Mouse (Mus musculus): Measurements from ENCODE around the gene Tmem242. TPM values are rescaled to one million over a fixed set of nuclear protein-coding genes. Genes with fewer than 3 reads are reported as not detected.

Tmem242 gene
- polyA plus RNA-seq, 1 experiment from 2014 or later: 141 TPM

GRCm38 (mm10) chr17:5429090-5429771 is 10.8 kb downstream of the Tmem242 start:
- no peak overlapping the region for H3K4me2 ChIP-seq (ENCODE audit: low read length)
- H3K27ac ChIP-seq (replicated peaks in 1 of 2; ENCODE audit: control insufficient read depth in 1 of 2, insufficient read depth in 1 of 2, low read depth in 2 of 2, low read length in 2 of 2): no peak overlapping the region
- ATAC-seq (ENCODE audit: insufficient number of reproducible peaks, insufficient read depth, low FRiP score, low read depth): 0 out of 2 replicates have a peak, but pooled peaks have one; percentile 37
- no peak overlapping the region for H3K9ac ChIP-seq (ENCODE audit: low read length)
- peaks cover 53% of the 10 kb centered on the region for H3K36me3 ChIP-seq (ENCODE audit: control insufficient read depth, insufficient read depth, low read length)
- H3K9me3 ChIP-seq (ENCODE audit: control insufficient read depth, low read length): no peaks in the 10 kb centered on the region
- H3K4me3 ChIP-seq (ENCODE audit: control insufficient read depth in 1 of 2, insufficient read depth in 1 of 2, low read depth in 1 of 2, low read length in 2 of 2): no peak overlapping the region
- 54% methylated on average over 10 of the region's 10 CpGs for WGBS
- H3K27me3 ChIP-seq (ENCODE audit: control insufficient read depth, insufficient read depth, low read length): no peaks in the 10 kb centered on the region
- peaks cover 6 to 13% of the 10 kb centered on the region in 2 experiments; a peak in 3 of 4 replicates for H3K4me1 ChIP-seq (ENCODE audit: control insufficient read depth in 2 of 2, insufficient read depth in 2 of 2, low read length in 2 of 2)

GRCm38 (mm10) chr17:5425204-5425603 is 14.9 kb downstream of the Tmem242 start:
- peaks cover 15% of the 10 kb centered on the region for H3K36me3 ChIP-seq (ENCODE audit: control insufficient read depth, insufficient read depth, low read length)
- 32% methylated on average over 3 of the region's 3 CpGs for WGBS
- ATAC-seq (ENCODE audit: insufficient number of reproducible peaks, insufficient read depth, low FRiP score, low read depth): no peak
- peaks cover 16 to 33% of the 10 kb centered on the region in 2 experiments; a peak in 3 of 4 replicates for H3K4me1 ChIP-seq (ENCODE audit: control insufficient read depth in 2 of 2, insufficient read depth in 2 of 2, low read length in 2 of 2)
- H3K9ac ChIP-seq (ENCODE audit: low read length): no peak overlapping the region
- no peaks in the 10 kb centered on the region for H3K9me3 ChIP-seq (ENCODE audit: control insufficient read depth, low read length)
- no peak overlapping the region for H3K4me2 ChIP-seq (ENCODE audit: low read length)
- H3K27me3 ChIP-seq (ENCODE audit: control insufficient read depth, insufficient read depth, low read length): no peaks in the 10 kb centered on the region
- H3K4me3 ChIP-seq (ENCODE audit: control insufficient read depth in 1 of 2, insufficient read depth in 1 of 2, low read depth in 1 of 2, low read length in 2 of 2): no peak overlapping the region
- peak overlapping the region in 1 of 2 experiments; percentile 1; a peak in 1 of 4 replicates for H3K27ac ChIP-seq (replicated peaks in 1 of 2; ENCODE audit: control insufficient read depth in 1 of 2, insufficient read depth in 1 of 2, low read depth in 2 of 2, low read length in 2 of 2)

- no peak overlapping the region for H3K27ac ChIP-seq (replicated peaks in 1 of 2; ENCODE audit: control insufficient read depth in 1 of 2, insufficient read depth in 1 of 2, low read depth in 2 of 2, low read length in 2 of 2)
- H3K4me1 ChIP-seq (ENCODE audit: control insufficient read depth in 2 of 2, insufficient read depth in 2 of 2, low read length in 2 of 2): peaks cover 16 to 37% of the 10 kb centered on the region in 2 experiments; a peak in 3 of 4 replicates
- H3K4me3 ChIP-seq (ENCODE audit: control insufficient read depth in 1 of 2, insufficient read depth in 1 of 2, low read depth in 1 of 2, low read length in 2 of 2): no peak overlapping the region
- H3K9ac ChIP-seq (ENCODE audit: low read length): no peak overlapping the region
- H3K9me3 ChIP-seq (ENCODE audit: control insufficient read depth, low read length): no peaks in the 10 kb centered on the region
- 62% methylated on average over 8 of the region's 8 CpGs for WGBS
- peaks cover 14% of the 10 kb centered on the region for H3K36me3 ChIP-seq (ENCODE audit: control insufficient read depth, insufficient read depth, low read length)
- H3K27me3 ChIP-seq (ENCODE audit: control insufficient read depth, insufficient read depth, low read length): no peaks in the 10 kb centered on the region
- no peak for ATAC-seq (ENCODE audit: insufficient number of reproducible peaks, insufficient read depth, low FRiP score, low read depth)
- H3K4me2 ChIP-seq (ENCODE audit: low read length): no peak overlapping the region
Observed at GRCm38 (mm10) chr17:5424156-5424555, 15.9 kb downstream of the Tmem242 start.

GRCm38 (mm10) chr17:5421835-5422234 is 18.2 kb downstream of the Tmem242 start:
- Histone ChIP-seq H3K4me3 (ENCODE audit: control insufficient read depth in 1 of 2, insufficient read depth in 1 of 2, low read depth in 1 of 2, low read length in 2 of 2) (no peak overlapping the region), H3K9me3 (ENCODE audit: control insufficient read depth, low read length) (no peaks in the 10 kb centered on the region), H3K27ac (replicated peaks in 1 of 2; ENCODE audit: control insufficient read depth in 1 of 2, insufficient read depth in 1 of 2, low read depth in 2 of 2, low read length in 2 of 2) (no peak overlapping the region), H3K4me2 (ENCODE audit: low read length) (no peak overlapping the region), H3K36me3 (ENCODE audit: control insufficient read depth, insufficient read depth, low read length) (peaks cover 17% of the 10 kb centered on the region), H3K9ac (ENCODE audit: low read length) (no peak overlapping the region), H3K27me3 (ENCODE audit: control insufficient read depth, insufficient read depth, low read length) (no peaks in the 10 kb centered on the region), H3K4me1 (ENCODE audit: control insufficient read depth in 2 of 2, insufficient read depth in 2 of 2, low read length in 2 of 2) (peaks cover 16 to 37% of the 10 kb centered on the region in 2 experiments; a peak in 3 of 4 replicates)
- 39% methylated on average over 4 of the region's 4 CpGs for WGBS
- ATAC-seq (ENCODE audit: insufficient number of reproducible peaks, insufficient read depth, low FRiP score, low read depth): no peak

- Histone ChIP-seq H3K4me3 (ENCODE audit: control insufficient read depth in 1 of 2, insufficient read depth in 1 of 2, low read depth in 1 of 2, low read length in 2 of 2) (no peak overlapping the region), H3K36me3 (ENCODE audit: control insufficient read depth, insufficient read depth, low read length) (peaks cover 17% of the 10 kb centered on the region), H3K4me1 (ENCODE audit: control insufficient read depth in 2 of 2, insufficient read depth in 2 of 2, low read length in 2 of 2) (peaks cover 12 to 30% of the 10 kb centered on the region in 2 experiments; a peak in 3 of 4 replicates), H3K27me3 (ENCODE audit: control insufficient read depth, insufficient read depth, low read length) (no peaks in the 10 kb centered on the region), H3K9me3 (ENCODE audit: control insufficient read depth, low read length) (no peaks in the 10 kb centered on the region), H3K4me2 (ENCODE audit: low read length) (no peak overlapping the region), H3K27ac (replicated peaks in 1 of 2; ENCODE audit: control insufficient read depth in 1 of 2, insufficient read depth in 1 of 2, low read depth in 2 of 2, low read length in 2 of 2) (no peak overlapping the region), H3K9ac (ENCODE audit: low read length) (no peak overlapping the region)
- 61% methylated on average over 6 of the region's 6 CpGs for WGBS
- no peak for ATAC-seq (ENCODE audit: insufficient number of reproducible peaks, insufficient read depth, low FRiP score, low read depth)
Observed at GRCm38 (mm10) chr17:5419771-5420518, 20.1 kb downstream of the Tmem242 start.

GRCm38 (mm10) chr17:5419056-5419455 is 21.0 kb downstream of the Tmem242 start:
- WGBS: 76% methylated on average over 9 of the region's 9 CpGs
- ATAC-seq (ENCODE audit: insufficient number of reproducible peaks, insufficient read depth, low FRiP score, low read depth): no peak
- H3K4me3 ChIP-seq (ENCODE audit: control insufficient read depth in 1 of 2, insufficient read depth in 1 of 2, low read depth in 1 of 2, low read length in 2 of 2): no peak overlapping the region
- peaks cover 10 to 22% of the 10 kb centered on the region in 2 experiments; a peak in 3 of 4 replicates for H3K4me1 ChIP-seq (ENCODE audit: control insufficient read depth in 2 of 2, insufficient read depth in 2 of 2, low read length in 2 of 2)
- no peak overlapping the region for H3K27ac ChIP-seq (replicated peaks in 1 of 2; ENCODE audit: control insufficient read depth in 1 of 2, insufficient read depth in 1 of 2, low read depth in 2 of 2, low read length in 2 of 2)
- no peak overlapping the region for H3K9ac ChIP-seq (ENCODE audit: low read length)
- peaks cover 17% of the 10 kb centered on the region for H3K36me3 ChIP-seq (ENCODE audit: control insufficient read depth, insufficient read depth, low read length)
- H3K4me2 ChIP-seq (ENCODE audit: low read length): no peak overlapping the region
- H3K9me3 ChIP-seq (ENCODE audit: control insufficient read depth, low read length): no peaks in the 10 kb centered on the region
- H3K27me3 ChIP-seq (ENCODE audit: control insufficient read depth, insufficient read depth, low read length): no peaks in the 10 kb centered on the region

- no peak for ATAC-seq (ENCODE audit: insufficient number of reproducible peaks, insufficient read depth, low FRiP score, low read depth)
- Histone ChIP-seq H3K27me3 (ENCODE audit: control insufficient read depth, insufficient read depth, low read length) (no peaks in the 10 kb centered on the region), H3K9ac (ENCODE audit: low read length) (no peak within 1 kb of the TSS), H3K36me3 (ENCODE audit: control insufficient read depth, insufficient read depth, low read length) (peaks cover 17% of the 10 kb centered on the region), H3K9me3 (ENCODE audit: control insufficient read depth, low read length) (no peaks in the 10 kb centered on the region), H3K27ac (replicated peaks in 1 of 2; ENCODE audit: control insufficient read depth in 1 of 2, insufficient read depth in 1 of 2, low read depth in 2 of 2, low read length in 2 of 2) (no peak within 1 kb of the TSS), H3K4me1 (ENCODE audit: control insufficient read depth in 2 of 2, insufficient read depth in 2 of 2, low read length in 2 of 2) (peaks cover 6 to 18% of the 10 kb centered on the region in 2 experiments; a peak in 3 of 4 replicates), H3K4me2 (ENCODE audit: low read length) (no peak within 1 kb of the TSS), H3K4me3 (ENCODE audit: control insufficient read depth in 1 of 2, insufficient read depth in 1 of 2, low read depth in 1 of 2, low read length in 2 of 2) (no peak within 1 kb of the TSS)
- 93% methylated on average over 11 of the region's 11 CpGs for WGBS
Observed at GRCm38 (mm10) chr17:5418545-5418944, 21.5 kb downstream of the Tmem242 start, which contains the start of gene Ldhal6b. Ldhal6b (minus strand) TSS chr17:5418767.
